Mouse (Mus musculus) small intestine, adult 2 months (tissue): Measurements from ENCODE around the gene Wt1. TPM values are rescaled to one million over a fixed set of nuclear protein-coding genes. Genes with fewer than 3 reads are reported as not detected.

Experiments used
- H3K27ac ChIP-seq: fragments of 200-500 bp; 2 replicates; pipeline ENCODE4 v1.5.1; 2012; ENCODE audit warnings: low read depth, low read length, control low read depth, inconsistent platforms; ENCODE audit not compliant: insufficient read depth
- H3K27me3 ChIP-seq: fragments of 200-500 bp; 2 replicates; pipeline ENCODE4 v1.6.1; 2012; ENCODE audit warnings: mild to moderate bottlenecking, moderate library complexity, low read length, inconsistent platforms; ENCODE audit not compliant: control insufficient read depth, insufficient read depth
- H3K36me3 ChIP-seq: fragments of 200-500 bp; 2 replicates; pipeline ENCODE4 v1.6.1; 2012; ENCODE audit warnings: mild to moderate bottlenecking, low read length, control low read depth, inconsistent platforms; ENCODE audit not compliant: control insufficient read depth, insufficient read depth
- H3K4me1 ChIP-seq: fragments of 200-500 bp; 2 replicates; pipeline ENCODE4 v1.6.1; 2012; ENCODE audit warnings: low read length, inconsistent platforms, mixed read lengths; ENCODE audit not compliant: control insufficient read depth, insufficient read depth, insufficient read length
- H3K4me3 ChIP-seq: fragments of 200-500 bp; 2 replicates; pipeline ENCODE4 v1.5.1; 2012; ENCODE audit warnings: low read depth, mild to moderate bottlenecking, control low read depth, inconsistent platforms, low read length, moderate library complexity
- CTCF ChIP-seq: fragments of 200-500 bp; IDR thresholded peaks from 2 replicates; pipeline ENCODE4 v1.5.1; 2012; ENCODE audit warnings: low read depth, mild to moderate bottlenecking, control low read depth, inconsistent platforms, low read length, moderate library complexity, mixed read lengths; ENCODE audit not compliant: insufficient replicate concordance, insufficient read length; ENCODE audit errors: extremely low read depth
- POLR2A ChIP-seq: fragments of 200-500 bp; IDR thresholded peaks from 2 replicates; pipeline ENCODE4 v1.6.1; 2012; ENCODE audit warnings: low read depth, mild to moderate bottlenecking, control low read depth, inconsistent platforms, low read length, moderate library complexity
- WGBS: fragments of 180-500 bp; shearing (Covaris S2); methylation state at CpG from one replicate; pipeline ENCODE4 v1.1.7; 2018; 5-methylcytosine and 5-hydroxymethylcytosine counted together
- polyA plus RNA-seq: library from polyadenylated mRNA; depleted of rRNA; stranded (reverse); fragments of >200 nt; gene quantifications from 2 replicates; pipeline ENCODE4 v1.2.3, GENCODE M21; 2012; rRNA removed

Gene Wt1
- polyA plus RNA-seq, 1 experiment: 0.48 TPM

DNA sequence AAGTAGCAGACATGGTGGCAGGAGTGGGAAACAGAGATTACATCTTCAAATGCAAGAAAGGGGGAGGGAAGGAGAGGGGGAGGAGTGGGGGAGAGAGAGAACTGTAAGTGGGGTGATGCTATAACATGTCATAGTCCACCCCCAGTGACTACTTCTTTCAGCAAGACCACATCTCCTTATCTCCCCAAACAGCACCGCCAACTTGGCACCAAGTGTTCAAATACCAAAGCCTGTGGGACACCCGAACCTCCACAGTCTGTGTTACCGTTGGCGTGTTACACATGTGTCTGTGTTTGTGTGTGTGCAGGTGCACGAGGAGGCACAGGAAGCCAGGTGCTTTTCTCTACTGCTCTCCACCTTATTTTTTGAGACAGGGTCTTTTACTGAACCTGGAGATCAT is 92.9 kb downstream of the Wt1 start:
- H3K27me3 ChIP-seq: 0 out of 2 replicates have a peak, but pooled peaks cover under 1% of the 10 kb centered on the region
- H3K4me1 ChIP-seq: peaks cover 12% of the 10 kb centered on the region
- TF ChIP-seq CTCF (no peak), POLR2A (no peak)
- WGBS: 72% methylated on average over 5 of the region's 5 CpGs
- H3K36me3 ChIP-seq: no peaks in the 10 kb centered on the region
- H3K4me3 ChIP-seq: no peak overlapping the region
- no peak overlapping the region for H3K27ac ChIP-seq

DNA sequence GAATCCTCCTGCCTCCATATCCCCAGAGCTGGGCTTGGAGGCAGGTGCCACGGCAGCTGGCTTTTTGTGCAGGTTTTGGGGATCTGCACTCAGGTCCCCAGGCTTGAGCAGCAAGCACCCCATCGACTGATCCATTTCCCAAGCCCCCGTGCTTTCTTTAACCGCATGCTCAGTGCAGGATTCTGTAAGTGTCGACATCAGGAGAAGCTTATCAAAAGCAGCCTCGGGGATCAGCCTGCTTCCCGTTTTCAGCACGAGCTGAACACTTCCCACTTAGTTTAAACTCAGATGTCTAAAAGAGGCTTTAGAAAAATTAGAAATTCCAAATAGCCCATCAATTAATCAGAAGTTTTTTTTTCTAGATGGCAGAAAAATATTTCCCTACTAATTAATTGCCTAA is 93.3 kb downstream of the Wt1 start:
- Histone ChIP-seq H3K4me1 (peaks cover 15% of the 10 kb centered on the region), H3K4me3 (no peak overlapping the region), H3K36me3 (no peaks in the 10 kb centered on the region), H3K27ac (no peak overlapping the region), H3K27me3 (peaks cover 5% of the 10 kb centered on the region)
- 48% methylated on average over 8 of the region's 8 CpGs for WGBS
- TF ChIP-seq POLR2A (no peak), CTCF (no peak)

DNA sequence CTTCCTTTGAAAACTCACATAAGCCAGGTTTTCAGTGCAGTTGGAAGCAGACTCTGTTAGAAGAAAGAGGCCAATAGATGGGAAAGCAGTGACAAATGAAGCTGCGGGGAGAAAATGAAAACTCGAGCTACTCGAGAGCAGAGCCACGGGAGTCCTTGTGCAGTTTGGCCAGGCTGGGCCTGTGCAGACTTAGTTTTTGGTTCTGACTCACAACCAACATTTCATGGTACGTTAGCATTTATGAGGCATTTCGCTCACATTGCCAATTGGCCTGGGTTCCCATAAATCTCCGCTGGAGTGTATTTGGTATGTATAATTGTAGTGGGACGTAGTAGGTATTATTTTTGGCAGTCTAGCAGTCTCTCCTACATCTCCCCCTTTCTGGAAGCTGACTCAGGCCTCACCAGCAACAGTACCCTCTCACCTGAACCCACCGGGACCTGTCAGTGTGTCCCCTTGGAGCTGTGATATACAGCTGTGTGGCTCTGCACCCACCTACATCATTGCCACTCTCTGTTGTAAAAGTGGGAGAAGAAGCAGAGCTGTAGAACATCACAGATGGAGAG is 94.5 kb downstream of the Wt1 start:
- no peaks in the 10 kb centered on the region for H3K36me3 ChIP-seq
- peaks cover 9% of the 10 kb centered on the region for H3K4me1 ChIP-seq
- no peak overlapping the region for H3K27ac ChIP-seq
- peaks cover 8% of the 10 kb centered on the region for H3K27me3 ChIP-seq
- TF ChIP-seq CTCF (no peak), POLR2A (no peak)
- 79% methylated on average over 9 of the region's 9 CpGs for WGBS
- no peak overlapping the region for H3K4me3 ChIP-seq

Other genes with a start within 250 kb of the Wt1 start
- gene Eif3m, start 109.4 kb upstream of the Wt1 start, polyA plus RNA-seq: 7.0 and 7.4 TPM in 2 replicates
- not detected in 2 replicates for gene Gm11060, start 34.5 kb upstream of the Wt1 start, polyA plus RNA-seq
- 0.58 TPM in 1 of 2 replicates, not detected in the other for gene Them7, start 97.8 kb downstream of the Wt1 start, polyA plus RNA-seq